Comparison of ENCODE assay signal across 21 mouse cellular contexts in genomic region chr5:100775778-100776404, GRCm38 (mm10).
"Had no signal": no experiment of that assay in that cellular context is flagged by ENCODE, and none has a peak within 500 bp of the region (broad histone marks: within the 10 kb centered on the region; RNA-seq: fewer than 3 reads in every experiment).

No protein-coding gene starts in this region.

- H3K4me3 ChIP-seq: layer of hippocampus, adult 2 months; limb, embryonic 12.5 days; limb, embryonic 15.5 days; midbrain, embryonic 12.5 days; midbrain, embryonic 15.5 days; neural tube, embryonic 12.5 days; neural tube, embryonic 15.5 days had no signal

- H3K9me3 ChIP-seq: limb, embryonic 12.5 days; limb, embryonic 15.5 days; midbrain, embryonic 12.5 days; midbrain, embryonic 15.5 days; neural tube, embryonic 12.5 days; neural tube, embryonic 15.5 days had no signal

- H3K27me3 ChIP-seq: limb, embryonic 12.5 days; limb, embryonic 15.5 days; midbrain, embryonic 12.5 days; midbrain, embryonic 15.5 days; neural tube, embryonic 12.5 days; neural tube, embryonic 15.5 days had no signal

- H3K9ac ChIP-seq: limb, embryonic 12.5 days; limb, embryonic 15.5 days; liver, embryonic 14.5 days; liver, postnatal 0 days; lung, embryonic 14.5 days; midbrain, embryonic 12.5 days; midbrain, embryonic 15.5 days; neural tube, embryonic 12.5 days; neural tube, embryonic 15.5 days had no signal

- DNase-seq: kidney, adult 2 months; kidney, postnatal 25 days; left cerebral cortex, postnatal 4 days; liver, postnatal 0 days; lung, embryonic 14.5 days; retina, postnatal 1 day; right cerebral cortex, postnatal 25 days; spleen, adult 18-20 months; thymus, postnatal 25 days had no signal

- H3K4me1 ChIP-seq: limb, embryonic 12.5 days; limb, embryonic 15.5 days; midbrain, embryonic 12.5 days; midbrain, embryonic 15.5 days; neural tube, embryonic 12.5 days; neural tube, embryonic 15.5 days had no signal

- H3K27ac ChIP-seq: kidney, postnatal 0 days; layer of hippocampus, adult 2 months; limb, embryonic 12.5 days; limb, embryonic 15.5 days; liver, embryonic 14.5 days; macrophage; midbrain, embryonic 12.5 days; midbrain, embryonic 15.5 days; neural tube, embryonic 12.5 days; neural tube, embryonic 15.5 days had no signal

- H3K4me2 ChIP-seq: limb, embryonic 12.5 days; limb, embryonic 15.5 days; liver, embryonic 11.5 days; lung, embryonic 14.5 days; midbrain, embryonic 12.5 days; midbrain, embryonic 15.5 days; neural tube, embryonic 12.5 days; neural tube, embryonic 15.5 days had no signal

- ATAC-seq: liver, postnatal 0 days; lung, postnatal 0 days; midbrain, embryonic 15.5 days had no signal
